Mouse (Mus musculus): ENCODE measurements at regions not wholly inside any gene's neighbourhood (a gene's known extent, or its start where the extent isn't known, plus 50 kb on each side); places are given as distances from the start of the nearest gene placed in this dataset.

DNA sequence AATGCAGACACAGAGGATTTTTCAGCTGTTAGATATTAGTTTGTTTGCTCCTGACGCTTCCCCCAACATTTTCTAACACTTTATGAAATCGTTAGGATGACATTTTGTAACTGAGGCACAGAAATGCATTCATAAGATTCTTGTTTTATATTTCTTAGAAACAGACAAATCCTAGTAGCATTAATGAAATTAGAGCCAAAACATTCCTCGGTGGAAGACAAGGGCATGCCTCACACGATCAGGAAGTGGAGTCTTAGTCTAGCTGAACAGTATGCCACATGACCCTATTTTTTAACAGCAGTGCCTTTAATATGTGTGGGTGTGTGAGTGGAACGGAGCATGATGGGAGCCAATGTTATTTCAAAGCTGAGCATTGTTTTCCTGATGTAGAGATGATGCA lies 89.7 kb upstream of the Pde3a start:
- ATAC-seq (ENCODE audit: insufficient read depth, low FRiP score, low TSS enrichment) (no peak), DNase-seq (ENCODE audit: low spot score) (no peak)
- H3K9ac ChIP-seq (ENCODE audit: low read length), result no peak overlapping the region
- no peak overlapping the region for H3K4me2 ChIP-seq (ENCODE audit: low read depth)
- H3K36me3 ChIP-seq (ENCODE audit: control insufficient read depth, insufficient read depth, low read length), result no peaks in the 10 kb centered on the region
- no peaks in the 10 kb centered on the region for H3K4me1 ChIP-seq (ENCODE audit: control insufficient read depth, insufficient read depth, low read length)
- H3K27me3 ChIP-seq (ENCODE audit: control insufficient read depth, insufficient read depth, low read length), result no peaks in the 10 kb centered on the region
- WGBS, result 86% methylated on average over 5 of the region's 5 CpGs
- no peak overlapping the region for H3K4me3 ChIP-seq (ENCODE audit: low read depth, low read length)
- no peak overlapping the region for H3K27ac ChIP-seq (ENCODE audit: low read depth, low read length)
- H3K9me3 ChIP-seq (ENCODE audit: control insufficient read depth, low read length), result no peaks in the 10 kb centered on the region

- no peaks in the 10 kb centered on the region for H3K9me3 ChIP-seq (ENCODE audit: control insufficient read depth, low read length)
- H3K27ac ChIP-seq (ENCODE audit: low read depth, low read length), result no peak overlapping the region
- no peaks in the 10 kb centered on the region for H3K27me3 ChIP-seq (ENCODE audit: control insufficient read depth, insufficient read depth, low read length)
- no peak overlapping the region for H3K9ac ChIP-seq (ENCODE audit: low read length)
- 66% methylated on average over 3 of the region's 3 CpGs for WGBS
- no peak for DNase-seq (ENCODE audit: low spot score)
- no peaks in the 10 kb centered on the region for H3K4me1 ChIP-seq (ENCODE audit: control insufficient read depth, insufficient read depth, low read length)
- no peak for ATAC-seq (ENCODE audit: insufficient read depth, low FRiP score, low TSS enrichment)
- H3K36me3 ChIP-seq (ENCODE audit: control insufficient read depth, insufficient read depth, low read length), result no peaks in the 10 kb centered on the region
- H3K4me2 ChIP-seq (ENCODE audit: low read depth), result no peak overlapping the region
- no peak overlapping the region for H3K4me3 ChIP-seq (ENCODE audit: low read depth, low read length)
Observed at GRCm38 (mm10) chr6:141161626-141162233, 87.3 kb upstream of the Pde3a start.

DNA sequence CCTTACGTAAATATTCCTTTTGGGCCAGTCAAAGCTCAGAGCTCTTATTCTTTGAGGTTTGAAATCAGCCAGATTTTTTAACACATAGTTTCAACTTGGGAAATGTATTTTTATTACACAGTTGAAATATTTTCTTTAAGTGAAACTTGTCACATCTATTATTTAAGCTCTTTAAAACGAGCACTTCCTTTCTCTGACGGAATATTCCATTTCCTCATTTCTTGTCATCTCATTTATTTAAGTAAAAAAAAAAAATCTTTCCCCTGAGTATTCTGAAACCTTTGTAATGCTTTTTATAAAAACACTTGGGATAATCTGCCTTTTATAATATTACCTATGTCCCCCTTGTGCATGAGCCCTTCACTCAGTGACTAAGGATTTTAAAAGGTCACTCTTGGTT lies 81.8 kb upstream of the Pde3a start:
- H3K4me2 ChIP-seq (ENCODE audit: low read depth), result no peak overlapping the region
- no peak overlapping the region for H3K27ac ChIP-seq (ENCODE audit: low read depth, low read length)
- no peaks in the 10 kb centered on the region for H3K4me1 ChIP-seq (ENCODE audit: control insufficient read depth, insufficient read depth, low read length)
- no peak for DNase-seq (ENCODE audit: low spot score)
- no peaks in the 10 kb centered on the region for H3K27me3 ChIP-seq (ENCODE audit: control insufficient read depth, insufficient read depth, low read length)
- 78% methylated on average over 3 of the region's 3 CpGs for WGBS
- H3K9ac ChIP-seq (ENCODE audit: low read length), result no peak overlapping the region
- H3K4me3 ChIP-seq (ENCODE audit: low read depth, low read length), result no peak overlapping the region
- H3K9me3 ChIP-seq (ENCODE audit: control insufficient read depth, low read length), result no peaks in the 10 kb centered on the region
- H3K36me3 ChIP-seq (ENCODE audit: control insufficient read depth, insufficient read depth, low read length), result no peaks in the 10 kb centered on the region
- ATAC-seq (ENCODE audit: insufficient read depth, low FRiP score, low TSS enrichment), result no peak

DNA sequence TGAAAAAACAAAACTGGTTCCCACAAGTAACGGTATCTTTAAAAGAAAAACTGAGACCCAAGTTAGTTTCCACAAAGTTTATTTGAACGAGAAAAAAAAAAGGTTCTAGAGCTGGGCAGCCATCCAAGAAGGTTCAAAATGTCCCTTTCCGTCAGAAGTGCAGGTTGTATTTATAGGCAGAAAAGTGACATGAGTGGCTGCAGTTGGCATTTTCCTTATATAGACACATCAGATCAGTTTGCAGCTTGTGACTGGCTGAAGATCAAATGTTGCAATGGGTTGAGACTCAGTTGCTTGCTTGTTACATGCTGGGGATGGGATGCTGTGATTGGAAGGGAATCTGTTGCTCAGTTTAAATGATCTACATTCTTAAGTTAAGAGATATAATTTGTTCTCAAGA lies 80.7 kb upstream of the Pde3a start:
- Histone ChIP-seq H3K9ac (ENCODE audit: low read length) (no peak overlapping the region), H3K4me1 (ENCODE audit: control insufficient read depth, insufficient read depth, low read length) (no peaks in the 10 kb centered on the region), H3K36me3 (ENCODE audit: control insufficient read depth, insufficient read depth, low read length) (no peaks in the 10 kb centered on the region), H3K27ac (ENCODE audit: low read depth, low read length) (no peak overlapping the region), H3K4me3 (ENCODE audit: low read depth, low read length) (no peak overlapping the region), H3K4me2 (ENCODE audit: low read depth) (no peak overlapping the region), H3K27me3 (ENCODE audit: control insufficient read depth, insufficient read depth, low read length) (no peaks in the 10 kb centered on the region), H3K9me3 (ENCODE audit: control insufficient read depth, low read length) (no peaks in the 10 kb centered on the region)
- ATAC-seq (ENCODE audit: insufficient read depth, low FRiP score, low TSS enrichment), result no peak
- DNase-seq (ENCODE audit: low spot score), result no peak
- 78% methylated on average over 3 of the region's 3 CpGs for WGBS

DNA sequence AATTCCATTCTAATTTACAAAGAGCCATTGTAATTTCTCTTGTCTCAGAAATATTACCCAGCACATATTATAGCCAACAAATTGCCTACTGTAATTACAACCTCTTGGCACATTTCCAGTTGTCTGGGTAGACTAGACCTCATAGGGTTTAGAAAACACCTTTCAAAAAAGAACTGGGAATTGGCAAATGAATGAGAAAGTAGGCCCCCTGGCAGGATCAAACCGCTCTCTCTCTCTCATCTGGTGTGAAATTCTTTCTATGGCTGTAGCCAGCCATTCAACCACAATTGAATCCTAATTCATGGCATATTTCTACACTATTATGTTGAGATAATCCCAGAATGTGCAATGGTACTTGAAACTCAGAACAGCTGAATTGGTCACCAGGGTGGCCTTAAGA lies 65.3 kb upstream of the Pde3a start:
- H3K9me3 ChIP-seq (ENCODE audit: control insufficient read depth, low read length), result no peaks in the 10 kb centered on the region
- no peak overlapping the region for H3K4me2 ChIP-seq (ENCODE audit: low read depth)
- 52% methylated on average over 1 of the region's 1 CpGs for WGBS
- no peaks in the 10 kb centered on the region for H3K36me3 ChIP-seq (ENCODE audit: control insufficient read depth, insufficient read depth, low read length)
- ATAC-seq (ENCODE audit: insufficient read depth, low FRiP score, low TSS enrichment) (no peak), DNase-seq (ENCODE audit: low spot score) (no peak)
- H3K27ac ChIP-seq (ENCODE audit: low read depth, low read length), result no peak overlapping the region
- no peaks in the 10 kb centered on the region for H3K27me3 ChIP-seq (ENCODE audit: control insufficient read depth, insufficient read depth, low read length)
- H3K4me1 ChIP-seq (ENCODE audit: control insufficient read depth, insufficient read depth, low read length), result no peaks in the 10 kb centered on the region
- H3K4me3 ChIP-seq (ENCODE audit: low read depth, low read length), result no peak overlapping the region
- no peak overlapping the region for H3K9ac ChIP-seq (ENCODE audit: low read length)

- Histone ChIP-seq H3K4me3 (ENCODE audit: low read depth, low read length) (no peak overlapping the region), H3K27me3 (ENCODE audit: control insufficient read depth, insufficient read depth, low read length) (no peaks in the 10 kb centered on the region), H3K9me3 (ENCODE audit: control insufficient read depth, low read length) (no peaks in the 10 kb centered on the region), H3K36me3 (ENCODE audit: control insufficient read depth, insufficient read depth, low read length) (no peaks in the 10 kb centered on the region), H3K4me2 (ENCODE audit: low read depth) (no peak overlapping the region), H3K4me1 (ENCODE audit: control insufficient read depth, insufficient read depth, low read length) (no peaks in the 10 kb centered on the region), H3K27ac (ENCODE audit: low read depth, low read length) (no peak overlapping the region), H3K9ac (ENCODE audit: low read length) (no peak overlapping the region)
- ATAC-seq (ENCODE audit: insufficient read depth, low FRiP score, low TSS enrichment), result no peak
- 84% methylated on average over 3 of the region's 3 CpGs for WGBS
- no peak for DNase-seq (ENCODE audit: low spot score)
Observed at GRCm38 (mm10) chr6:141188036-141188435, 61.0 kb upstream of the Pde3a start.

DNA sequence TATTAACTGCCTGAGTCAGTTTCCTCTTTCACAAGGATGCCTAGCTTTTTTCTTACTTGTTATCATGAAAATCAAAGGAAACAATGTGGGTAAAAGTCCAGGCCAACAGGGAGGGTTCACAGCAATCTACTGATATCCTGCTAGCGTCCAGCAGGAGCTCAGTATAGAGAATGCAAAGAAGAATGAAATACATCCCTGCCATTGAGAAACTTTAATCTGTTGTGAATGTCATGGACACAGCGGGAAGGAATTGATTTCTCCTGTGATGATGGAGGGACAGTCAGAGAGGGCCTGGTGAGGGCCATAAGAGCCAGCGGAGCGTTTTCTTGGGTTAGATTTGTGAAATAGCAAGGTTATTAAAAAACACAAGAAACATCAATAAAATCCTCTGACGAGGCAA lies 60.0 kb upstream of the Pde3a start:
- H3K27me3 ChIP-seq (ENCODE audit: control insufficient read depth, insufficient read depth, low read length), result no peaks in the 10 kb centered on the region
- 68% methylated on average over 5 of the region's 5 CpGs for WGBS

GRCm38 (mm10) chr6:141189701-141190100 lies 59.4 kb upstream of the Pde3a start:
- Histone ChIP-seq H3K27me3 (ENCODE audit: control insufficient read depth, insufficient read depth, low read length) (no peaks in the 10 kb centered on the region), H3K36me3 (ENCODE audit: control insufficient read depth, insufficient read depth, low read length) (no peaks in the 10 kb centered on the region), H3K4me2 (ENCODE audit: low read depth) (no peak overlapping the region), H3K27ac (ENCODE audit: low read depth, low read length) (no peak overlapping the region), H3K4me1 (ENCODE audit: control insufficient read depth, insufficient read depth, low read length) (no peaks in the 10 kb centered on the region), H3K4me3 (ENCODE audit: low read depth, low read length) (no peak overlapping the region), H3K9ac (ENCODE audit: low read length) (no peak overlapping the region), H3K9me3 (ENCODE audit: control insufficient read depth, low read length) (no peaks in the 10 kb centered on the region)
- no peak for DNase-seq (ENCODE audit: low spot score)
- WGBS, result 89% methylated on average over 3 of the region's 3 CpGs
- ATAC-seq (ENCODE audit: insufficient read depth, low FRiP score, low TSS enrichment), result no peak

More for the DNA sequence above, 60.0 kb upstream of the Pde3a start:
- H3K36me3 ChIP-seq (ENCODE audit: control insufficient read depth, insufficient read depth, low read length), result no peaks in the 10 kb centered on the region
- H3K4me3 ChIP-seq (ENCODE audit: low read depth, low read length), result no peak overlapping the region
- no peaks in the 10 kb centered on the region for H3K9me3 ChIP-seq (ENCODE audit: control insufficient read depth, low read length)
- no peak overlapping the region for H3K9ac ChIP-seq (ENCODE audit: low read length)
- DNase-seq (ENCODE audit: low spot score) (no peak), ATAC-seq (ENCODE audit: insufficient read depth, low FRiP score, low TSS enrichment) (no peak)
- no peaks in the 10 kb centered on the region for H3K4me1 ChIP-seq (ENCODE audit: control insufficient read depth, insufficient read depth, low read length)
- H3K4me2 ChIP-seq (ENCODE audit: low read depth), result no peak overlapping the region
- no peak overlapping the region for H3K27ac ChIP-seq (ENCODE audit: low read depth, low read length)

- no peaks in the 10 kb centered on the region for H3K27me3 ChIP-seq (ENCODE audit: control insufficient read depth, insufficient read depth, low read length)
- ATAC-seq (ENCODE audit: insufficient read depth, low FRiP score, low TSS enrichment), result no peak
- 86% methylated on average over 5 of the region's 5 CpGs for WGBS
Observed at GRCm38 (mm10) chr6:141190383-141190782, 58.7 kb upstream of the Pde3a start.

More at GRCm38 (mm10) chr6:141190383-141190782, 58.7 kb upstream of the Pde3a start:
- Histone ChIP-seq H3K4me1 (ENCODE audit: control insufficient read depth, insufficient read depth, low read length) (no peaks in the 10 kb centered on the region), H3K9ac (ENCODE audit: low read length) (no peak overlapping the region), H3K27ac (ENCODE audit: low read depth, low read length) (no peak overlapping the region), H3K4me3 (ENCODE audit: low read depth, low read length) (no peak overlapping the region), H3K4me2 (ENCODE audit: low read depth) (no peak overlapping the region), H3K36me3 (ENCODE audit: control insufficient read depth, insufficient read depth, low read length) (no peaks in the 10 kb centered on the region), H3K9me3 (ENCODE audit: control insufficient read depth, low read length) (no peaks in the 10 kb centered on the region)
- no peak for DNase-seq (ENCODE audit: low spot score)
